Mouse (Mus musculus) megakaryocyte, adult 5-6 weeks (primary cell): Measurements from ENCODE around the gene Trp53i11. TPM values are rescaled to one million over a fixed set of nuclear protein-coding genes. Genes with fewer than 3 reads are reported as not detected.

ENCODE experiments used
- ATAC-seq: 2 replicates; pipeline ENCODE4 v1.8.0; 2016; ENCODE audit warnings: mild to moderate bottlenecking, inconsistent platforms; ENCODE audit not compliant: poor library complexity, severe bottlenecking
- total RNA-seq, 2 experiments: library from RNA; stranded (forward) in 1 of 2; stranded (reverse) in 1 of 2; fragments of 153-499, 151-499 nt in 1 of 2; fragments of 221-1000, 200-1000 nt in 1 of 2; gene quantifications; 2 replicates each; pipeline versions ENCODE4 v1.2.3 to v1.2.4; 2015 to 2017

Gene Trp53i11
- total RNA-seq, 2 experiments from 2014 or later: 2.2 to 2.8 TPM

GRCm38 (mm10) chr2:93193806-93194205 is 6.5 kb downstream of the Trp53i11 start:
- no peak for ATAC-seq

- ATAC-seq: peak; percentile 86
These were observed 11.5 kb downstream of the Trp53i11 start for GRCm38 (mm10) chr2:93198846-93199245.

GRCm38 (mm10) chr2:93199531-93199974 is 12.2 kb downstream of the Trp53i11 start:
- ATAC-seq: peak; percentile 73

DNA sequence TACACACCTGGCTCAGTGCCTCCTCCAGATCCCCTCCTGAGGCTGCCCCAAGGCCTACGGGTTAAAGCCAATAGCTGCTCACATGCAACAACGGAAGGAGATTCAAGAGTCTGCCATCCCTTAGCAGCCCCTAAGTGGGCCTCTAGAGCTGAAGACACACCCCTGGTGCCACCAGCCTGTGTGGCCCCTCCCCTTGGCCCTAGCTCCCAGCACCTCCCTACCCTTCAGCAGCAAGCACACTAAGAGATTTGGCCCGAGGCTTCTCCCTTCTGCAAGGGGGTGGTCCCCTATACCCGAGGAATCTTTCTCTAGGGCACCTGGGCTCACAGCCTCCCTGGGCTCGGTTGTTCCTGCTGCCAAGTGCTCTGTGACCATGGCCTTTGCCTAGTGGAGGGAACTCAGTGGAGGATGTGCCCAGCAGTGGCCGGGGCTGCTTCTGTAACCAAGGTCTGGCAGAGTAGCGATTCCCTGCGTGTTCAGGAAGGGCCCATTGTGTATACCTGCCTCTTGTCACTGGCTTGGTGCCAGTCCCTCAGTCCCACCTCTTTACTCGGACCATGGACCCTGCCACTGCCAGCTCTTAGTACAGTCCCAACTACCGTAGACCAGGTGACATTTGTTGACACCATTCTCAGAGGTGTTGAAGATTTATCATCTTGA is 13.5 kb downstream of the Trp53i11 start:
- no peak for ATAC-seq

- no peak for ATAC-seq
These were observed 14.6 kb downstream of the Trp53i11 start for GRCm38 (mm10) chr2:93201997-93202396.

DNA sequence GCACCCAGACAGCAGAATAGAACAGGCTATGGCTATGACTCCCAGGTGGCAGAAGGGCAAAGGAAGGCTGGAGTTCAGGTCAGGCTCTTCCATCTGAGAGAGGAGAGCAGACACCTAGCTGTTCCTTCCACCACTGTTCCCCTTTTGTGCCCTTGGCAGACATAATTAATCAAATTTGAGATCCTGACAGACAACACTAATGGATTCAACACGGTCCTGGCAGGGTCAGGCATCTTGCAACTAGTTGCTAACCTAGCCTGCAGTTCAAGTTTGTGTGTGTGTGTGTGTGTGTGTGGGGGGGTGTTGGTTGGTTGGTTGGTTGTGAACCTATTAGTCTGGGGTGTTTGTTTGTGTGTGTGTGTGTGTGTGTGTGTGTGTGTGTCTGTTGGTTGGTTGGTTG is 15.4 kb downstream of the Trp53i11 start:
- ATAC-seq: no peak

DNA sequence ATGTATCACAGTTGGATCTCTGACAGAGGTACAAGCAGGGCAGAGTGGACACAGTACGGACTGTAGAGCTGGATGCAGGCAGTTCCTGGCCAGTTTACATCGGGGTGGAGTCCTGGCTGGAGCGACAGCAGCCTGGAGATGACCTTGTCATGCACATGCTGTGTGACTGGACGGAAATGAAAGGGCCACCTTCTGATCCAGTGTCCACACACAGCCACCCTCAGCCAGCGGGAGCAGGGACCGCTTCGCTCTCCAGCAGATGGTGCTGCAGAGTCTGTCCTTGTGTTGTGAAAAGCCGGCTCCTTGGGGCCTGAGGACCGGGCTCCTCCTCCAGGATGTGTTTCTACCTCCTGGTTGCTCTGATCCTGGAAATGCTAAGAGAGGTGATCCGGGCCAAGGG is 16.3 kb downstream of the Trp53i11 start:
- no peak for ATAC-seq

GRCm38 (mm10) chr2:93204571-93204970 is 17.2 kb downstream of the Trp53i11 start:
- no peak for ATAC-seq

GRCm38 (mm10) chr2:93206126-93206525 is 18.8 kb downstream of the Trp53i11 start:
- ATAC-seq: no peak

GRCm38 (mm10) chr2:93212386-93212785 is 25.0 kb downstream of the Trp53i11 start:
- ATAC-seq: no peak

DNA sequence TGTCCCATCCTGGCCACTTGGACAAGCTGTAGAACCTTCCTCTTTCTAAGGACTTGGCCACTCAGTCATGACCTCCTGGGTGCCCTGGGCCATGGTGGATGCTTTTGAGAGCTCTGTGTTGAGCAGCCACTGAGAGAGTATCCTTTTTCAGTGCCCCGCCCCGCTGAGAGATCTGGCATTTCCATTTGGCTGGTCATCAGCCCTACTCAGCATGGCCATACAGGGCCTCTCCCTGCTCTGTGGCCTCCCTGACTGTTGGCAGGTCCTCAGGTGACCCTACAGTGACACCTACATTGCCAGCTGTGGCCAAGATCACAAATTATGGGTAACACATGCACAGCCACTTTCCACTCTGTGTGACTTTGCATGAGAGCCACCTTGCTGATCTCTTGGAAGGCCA is 25.5 kb downstream of the Trp53i11 start:
- ATAC-seq: no peak

DNA sequence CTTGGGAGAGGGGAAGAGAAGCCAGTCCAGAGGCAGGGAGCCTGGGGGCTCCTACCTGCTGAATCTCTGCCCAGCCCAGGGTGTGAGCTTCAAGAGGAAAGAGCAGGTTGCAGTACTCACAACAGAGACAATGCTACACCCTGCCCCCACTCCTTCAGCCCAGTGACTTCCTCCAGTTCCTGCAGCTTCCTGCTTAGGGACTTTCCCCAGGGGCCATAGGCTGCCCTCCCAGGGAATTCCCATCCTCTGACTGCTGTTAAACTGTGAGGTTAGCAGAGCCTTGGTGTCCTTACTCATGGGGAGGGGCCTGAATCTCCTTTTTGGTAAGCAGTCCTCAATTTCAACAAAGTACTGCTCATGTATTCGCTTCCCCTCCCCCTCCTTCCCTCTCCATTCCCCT is 26.8 kb downstream of the Trp53i11 start:
- ATAC-seq: no peak

DNA sequence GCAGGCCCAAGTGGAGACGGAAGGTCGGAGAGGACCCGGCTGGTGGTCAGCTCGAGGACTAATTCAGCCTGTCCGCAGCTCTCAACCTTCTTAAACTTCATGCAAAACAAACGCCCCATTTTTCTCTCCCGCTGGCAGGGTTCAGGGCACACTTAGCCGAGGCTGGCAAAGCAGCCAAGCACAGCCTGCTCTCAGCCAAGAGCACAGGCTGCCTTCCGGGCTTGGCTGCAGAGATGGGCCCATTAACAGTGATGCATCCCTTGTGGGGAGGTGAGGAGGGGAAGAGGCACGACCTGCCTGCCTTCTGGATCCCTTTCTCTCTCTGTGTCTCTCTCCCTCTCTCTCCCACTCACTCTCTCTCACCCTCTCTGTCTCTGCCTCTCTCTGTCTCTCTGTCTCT is 28.4 kb downstream of the Trp53i11 start:
- no peak for ATAC-seq

- ATAC-seq: peak; percentile 66
These were observed 29.7 kb downstream of the Trp53i11 start for GRCm38 (mm10) chr2:93217015-93217414.

DNA sequence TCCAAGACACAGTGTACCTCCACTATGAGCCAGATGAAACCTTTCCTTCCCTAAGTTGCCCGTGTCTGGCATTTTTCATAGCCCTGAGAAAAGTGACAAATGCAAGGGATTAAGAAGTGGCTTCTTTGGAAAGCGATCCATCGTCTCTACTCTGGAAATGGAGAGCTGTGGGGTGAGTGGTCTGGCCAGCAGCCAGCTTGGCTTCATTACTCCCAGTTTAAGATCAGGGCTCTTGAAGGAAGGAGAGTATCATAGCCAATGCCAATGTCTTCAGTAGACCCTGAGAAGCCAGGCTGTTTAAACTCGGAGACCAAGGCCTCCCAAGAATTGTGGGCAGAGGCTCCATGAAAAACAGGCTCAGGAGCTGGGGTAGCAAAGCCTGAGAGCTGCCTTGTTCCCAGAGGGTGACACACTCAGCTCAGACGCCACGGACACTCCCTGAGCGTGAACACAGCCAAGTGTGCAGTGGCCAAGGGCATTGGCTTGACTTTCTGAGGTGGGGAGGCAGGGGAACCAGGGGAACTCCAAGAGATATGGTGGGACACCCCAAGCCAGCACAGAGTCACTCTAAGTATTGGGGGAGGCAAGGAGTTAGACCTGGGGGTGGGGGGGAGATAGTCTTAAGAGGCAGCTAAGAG is 31.1 kb downstream of the Trp53i11 start:
- no peak for ATAC-seq

DNA sequence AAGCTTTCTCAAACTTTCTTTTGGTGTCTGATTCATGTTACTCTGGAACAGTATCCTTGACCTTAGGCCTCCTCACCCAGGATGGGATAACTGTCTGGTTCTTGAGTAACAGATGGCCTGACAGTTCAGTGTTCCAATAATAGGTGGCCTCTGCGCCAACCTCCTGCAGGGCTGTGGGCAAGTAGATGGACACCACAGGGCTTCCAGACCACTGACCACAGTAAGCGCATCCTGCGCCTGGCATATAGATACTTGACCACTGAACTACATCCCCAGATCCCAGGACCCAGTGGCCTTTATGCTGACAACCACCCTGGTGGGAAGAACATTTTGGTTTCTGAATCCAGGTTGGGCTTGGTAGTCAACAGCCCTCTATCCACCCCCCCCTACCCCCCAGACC is 32.2 kb downstream of the Trp53i11 start:
- no peak for ATAC-seq

- ATAC-seq: no peak
These were observed 33.1 kb downstream of the Trp53i11 start for GRCm38 (mm10) chr2:93220447-93220846.

DNA sequence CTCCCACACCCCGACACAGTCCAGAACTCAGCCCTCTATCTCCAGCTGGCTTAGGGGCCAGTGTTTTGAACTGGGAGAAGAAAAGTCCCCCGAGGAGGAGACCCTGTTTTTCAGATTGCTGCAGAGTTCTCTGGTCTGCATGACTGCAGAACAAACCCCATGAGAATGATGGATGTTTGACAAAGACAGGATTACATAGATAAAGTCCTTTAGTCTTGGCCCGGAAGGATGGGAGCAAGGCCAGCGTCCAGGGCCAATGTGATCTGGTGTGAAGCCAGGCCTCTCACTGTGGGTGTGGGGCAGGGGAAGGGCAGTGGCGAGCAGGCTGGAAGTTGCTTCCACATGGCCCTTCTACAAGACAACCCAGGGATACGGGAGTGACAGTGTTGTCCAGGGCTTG is 36.1 kb downstream of the Trp53i11 start:
- no peak for ATAC-seq

- ATAC-seq: no peak
These were observed 39.6 kb downstream of the Trp53i11 start for GRCm38 (mm10) chr2:93226606-93227595.

GRCm38 (mm10) chr2:93227713-93228479 is 40.5 kb downstream of the Trp53i11 start:
- ATAC-seq: no peak

- no peak for ATAC-seq
These were observed 41.1 kb downstream of the Trp53i11 start for GRCm38 (mm10) chr2:93228480-93228824.
